Mouse (Mus musculus) kidney, postnatal 0 days (tissue): ENCODE data around the gene Rac2. TPM values are rescaled to one million over a fixed set of nuclear protein-coding genes. Genes with fewer than 3 reads are reported as not detected.

Experiments used
- ATAC-seq: fragments of 200-750 bp; cut with Nextera tagmentation; replicated peaks from 2 replicates; pipeline ENCODE4 v1.8.0; 2017; ENCODE audit warnings: low read depth, moderate number of reproducible peaks, moderate TSS enrichment, moderate library complexity; ENCODE audit not compliant: low FRiP score
- DNase-seq: peaks from one replicate; pipeline ENCODE4 v3.0.0-alpha.2; 2016; ENCODE audit warnings: low spot score
- H3K27ac ChIP-seq: fragments of 300-500 bp; sonication (generic); 2 replicates; pipeline ENCODE4 v1.5.1; 2014; ENCODE audit warnings: mild to moderate bottlenecking
- H3K27me3 ChIP-seq: fragments of 300-500 bp; sonication (generic); 2 replicates; pipeline ENCODE4 v1.6.1; 2014; ENCODE audit warnings: low read length, mixed read lengths; ENCODE audit not compliant: insufficient read depth
- H3K36me3 ChIP-seq: fragments of 300-500 bp; sonication (generic); 2 replicates; pipeline ENCODE4 v1.6.1; 2014; ENCODE audit warnings: low read length, mixed read lengths; ENCODE audit not compliant: insufficient read depth
- H3K4me1 ChIP-seq: fragments of 300-500 bp; sonication (generic); replicated peaks from 2 replicates; pipeline ENCODE4 v1.6.1; 2014; ENCODE audit warnings: antibody characterized with exemption, low read length, mixed read lengths; ENCODE audit not compliant: insufficient read depth
- H3K4me2 ChIP-seq: fragments of 300-500 bp; sonication (generic); 2 replicates; pipeline ENCODE4 v1.6.1; 2014; ENCODE audit warnings: mild to moderate bottlenecking, low read length, moderate library complexity, mixed read lengths
- H3K4me3 ChIP-seq: fragments of 300-500 bp; sonication (generic); replicated peaks from 2 replicates; pipeline ENCODE4 v1.5.1; 2014; ENCODE audit warnings: low read depth, low read length
- H3K9ac ChIP-seq: fragments of 300-500 bp; sonication (generic); 2 replicates; pipeline ENCODE4 v1.6.1; 2014; ENCODE audit warnings: low read depth, low read length
- H3K9me3 ChIP-seq: fragments of 300-500 bp; sonication (generic); replicated peaks from 2 replicates; pipeline ENCODE4 v1.6.1; 2016; ENCODE audit warnings: low read length, inconsistent platforms, mixed read lengths
- CTCF ChIP-seq: IDR thresholded peaks from 2 replicates; pipeline ENCODE4 v1.5.1; 2016; ENCODE audit warnings: antibody characterized with exemption, low read depth, mild to moderate bottlenecking, moderate library complexity
- WGBS: fragments of 180-500 bp; shearing (Covaris S2); extraction: QIAGEN DNeasy Blood & Tissue Kit; methylation state at CpG from one replicate; pipeline ENCODE4 v1.1.7; 2014; 5-methylcytosine and 5-hydroxymethylcytosine counted together
- polyA plus RNA-seq: library from polyadenylated mRNA; unstranded; fragments of >200 nt; fragmentation: Nextera tagmentation; extraction: Ambion mirVana; gene quantifications from 2 replicates; pipeline ENCODE4 v1.2.1, GENCODE M21; 2015

The Rac2 gene
- polyA plus RNA-seq, 1 experiment from 2014 or later: 8.8 TPM

DNA sequence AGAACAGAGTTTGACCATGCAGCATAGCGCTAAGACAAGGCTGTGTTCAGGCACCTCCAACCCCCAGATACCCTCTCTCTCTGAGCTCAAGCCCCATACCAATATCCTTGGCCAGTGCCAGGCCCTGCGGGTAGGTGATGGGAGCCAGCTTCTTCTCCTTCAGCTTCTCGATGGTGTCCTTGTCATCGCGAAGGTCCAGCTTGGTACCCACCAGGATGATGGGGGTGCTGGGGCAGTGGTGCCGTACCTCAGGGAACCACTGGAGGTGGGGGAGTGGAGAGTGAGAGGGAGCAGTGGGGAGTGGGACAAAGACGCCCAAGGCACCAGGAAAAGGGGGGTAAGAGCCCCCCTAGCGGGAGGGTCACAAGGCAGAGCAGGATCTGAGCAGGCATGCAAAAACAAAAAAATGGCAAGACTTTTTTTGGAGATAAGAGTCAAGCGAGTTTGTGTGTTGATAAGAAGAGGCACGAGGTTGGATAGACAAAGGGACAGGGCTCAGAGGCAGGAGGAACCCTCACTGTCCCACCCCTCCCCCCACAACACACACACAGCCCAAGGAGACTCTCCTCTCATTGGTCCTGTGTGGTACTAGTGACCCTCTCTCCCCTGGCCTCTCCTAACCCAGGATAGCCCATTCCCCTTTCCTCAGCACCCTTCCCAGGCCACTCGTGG, 7.7 kb downstream of the Rac2 start:
- H3K27ac ChIP-seq: no peak overlapping the region
- no peaks in the 10 kb centered on the region for H3K27me3 ChIP-seq
- H3K9me3 ChIP-seq: no peaks in the 10 kb centered on the region
- DNase-seq: no peak
- H3K36me3 ChIP-seq: no peaks in the 10 kb centered on the region
- no peak overlapping the region for H3K4me2 ChIP-seq
- no peaks in the 10 kb centered on the region for H3K4me1 ChIP-seq
- H3K4me3 ChIP-seq: no peak overlapping the region
- no peak overlapping the region for H3K9ac ChIP-seq
- no peak for ATAC-seq
- 77% methylated on average over 11 of the region's 11 CpGs for WGBS
- no peak for TF ChIP-seq CTCF

- H3K27me3 ChIP-seq: no peaks in the 10 kb centered on the region
- no peaks in the 10 kb centered on the region for H3K4me1 ChIP-seq
- TF ChIP-seq CTCF: no peak
- H3K9ac ChIP-seq: no peak overlapping the region
- no peak for DNase-seq
- H3K4me3 ChIP-seq: no peak overlapping the region
- H3K9me3 ChIP-seq: no peaks in the 10 kb centered on the region
- WGBS: 72% methylated on average over 5 of the region's 5 CpGs
- H3K27ac ChIP-seq: no peak overlapping the region
- no peak overlapping the region for H3K4me2 ChIP-seq
- no peaks in the 10 kb centered on the region for H3K36me3 ChIP-seq
- ATAC-seq: no peak
These were observed 8.6 kb downstream of the Rac2 start for GRCm38 (mm10) chr15:78563937-78564336.

GRCm38 (mm10) chr15:78563344-78563743, 9.2 kb downstream of the Rac2 start:
- WGBS: 92% methylated on average over 3 of the region's 3 CpGs

DNA sequence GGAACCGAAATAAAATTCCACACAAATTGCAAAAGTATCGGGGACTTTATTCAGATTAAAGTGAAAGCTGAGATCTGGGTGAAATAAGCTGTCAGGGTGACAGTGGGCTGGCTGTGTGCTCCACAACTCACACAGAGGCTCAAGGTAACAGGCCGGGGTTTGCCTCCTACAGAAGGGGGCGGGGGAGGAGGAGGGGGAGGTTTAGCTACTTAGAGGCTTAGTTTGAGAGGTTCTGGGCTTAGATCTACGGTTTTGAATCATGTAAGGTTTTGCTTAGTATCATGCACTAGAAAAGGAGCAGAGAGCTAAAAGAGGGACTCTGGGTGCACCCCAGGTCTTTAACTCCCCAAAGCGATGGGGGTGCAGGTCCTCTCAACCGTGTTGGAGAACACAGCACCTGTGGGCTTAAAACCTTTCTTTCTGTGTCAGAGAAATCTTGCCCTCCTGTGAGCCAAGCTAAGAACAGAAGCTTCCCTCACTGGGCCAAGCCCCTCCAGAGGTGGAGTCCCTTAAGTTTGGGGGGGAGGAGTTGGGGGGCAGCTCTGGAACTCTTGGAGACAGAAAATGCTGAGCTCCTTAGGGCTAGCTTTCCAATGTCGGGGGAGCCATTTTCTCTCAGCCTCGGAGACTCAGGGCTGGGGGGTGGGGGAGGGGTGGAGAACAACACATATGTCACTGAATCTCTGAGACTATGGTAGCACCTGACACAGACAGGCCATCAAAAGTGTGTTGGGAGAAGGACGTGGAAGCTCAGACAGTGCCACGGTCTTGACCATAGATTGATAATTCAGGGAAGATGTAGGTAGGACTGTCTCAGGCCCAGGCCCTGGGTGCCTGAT, 13.2 kb downstream of the Rac2 start:
- no peak for TF ChIP-seq CTCF
- no peak overlapping the region for H3K9ac ChIP-seq
- no peaks in the 10 kb centered on the region for H3K9me3 ChIP-seq
- H3K27ac ChIP-seq: no peak overlapping the region
- WGBS: 52% methylated on average over 11 of the region's 11 CpGs
- no peak overlapping the region for H3K4me3 ChIP-seq
- H3K4me2 ChIP-seq: no peak overlapping the region
- no peak for ATAC-seq
- no peak for DNase-seq
- H3K27me3 ChIP-seq: no peaks in the 10 kb centered on the region
- H3K36me3 ChIP-seq: no peaks in the 10 kb centered on the region
- no peaks in the 10 kb centered on the region for H3K4me1 ChIP-seq

More at GRCm38 (mm10) chr15:78563344-78563743, 9.2 kb downstream of the Rac2 start:
- DNase-seq: no peak
- Histone ChIP-seq H3K9ac (no peak overlapping the region), H3K36me3 (no peaks in the 10 kb centered on the region), H3K4me2 (no peak overlapping the region), H3K27me3 (no peaks in the 10 kb centered on the region), H3K27ac (no peak overlapping the region), H3K9me3 (no peaks in the 10 kb centered on the region), H3K4me1 (no peaks in the 10 kb centered on the region), H3K4me3 (no peak overlapping the region)
- no peak for ATAC-seq
- no peak for TF ChIP-seq CTCF

DNA sequence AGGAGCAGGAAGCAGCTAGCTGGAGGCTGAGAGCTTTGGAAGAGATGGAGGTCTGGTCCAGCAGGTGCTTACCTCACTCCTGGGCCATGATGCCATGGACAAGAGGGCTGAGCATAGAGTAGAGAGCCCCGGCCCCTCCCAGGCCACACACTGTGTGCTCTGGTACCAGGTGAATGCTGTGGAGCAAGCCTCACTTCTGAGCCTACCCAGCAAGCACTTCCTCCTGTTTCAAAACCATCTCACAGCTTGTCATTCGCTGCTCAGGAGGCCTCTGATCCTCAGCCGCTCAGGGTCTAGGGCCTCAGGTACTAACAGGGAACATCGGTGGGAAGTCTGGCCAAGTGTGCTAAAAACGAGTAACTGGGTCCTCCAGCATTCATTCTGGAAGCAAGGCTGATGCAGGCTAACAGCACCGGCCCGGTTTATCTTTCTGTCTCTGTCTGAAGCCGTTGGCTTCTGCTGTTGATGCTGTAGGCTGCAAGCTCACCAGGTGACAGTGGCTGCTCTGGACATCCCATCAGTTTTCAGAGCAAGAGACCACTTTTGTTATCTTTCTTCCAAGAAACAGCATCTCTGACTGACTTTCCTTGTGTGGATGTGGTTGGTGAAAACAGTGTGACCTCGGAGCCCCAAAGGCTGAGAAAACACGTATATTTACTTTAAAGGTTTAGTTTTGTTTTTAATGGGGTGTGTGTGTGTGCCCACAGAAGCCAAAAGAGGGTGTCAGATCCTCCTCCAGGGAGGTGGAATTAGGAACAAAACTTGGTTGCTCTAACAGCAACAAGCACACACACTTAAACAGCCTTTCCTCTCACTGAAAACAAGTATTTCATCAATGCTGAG, 14.7 kb downstream of the Rac2 start:
- Histone ChIP-seq H3K36me3 (no peaks in the 10 kb centered on the region), H3K9ac (no peak overlapping the region), H3K4me2 (no peak overlapping the region), H3K4me1 (no peaks in the 10 kb centered on the region), H3K27me3 (no peaks in the 10 kb centered on the region), H3K27ac (no peak overlapping the region), H3K4me3 (no peak overlapping the region), H3K9me3 (no peaks in the 10 kb centered on the region; the same call in 1 of the 2 replicates)
- ATAC-seq (no peak), DNase-seq (no peak)
- TF ChIP-seq CTCF: no peak
- WGBS: 57% methylated on average over 10 of the region's 10 CpGs
